Mouse (Mus musculus): ENCODE measurements around the gene Olfr509. TPM values are rescaled to one million over a fixed set of nuclear protein-coding genes. Genes with fewer than 3 reads are reported as not detected.
"Not testable (repeated sequence)": the region's sequence is repeated elsewhere in the genome, so short reads cannot be mapped to it uniquely, and the experiment has no call there.

The Olfr509 gene
- 0.08 TPM in 1 of 2 replicates, not detected in the other for polyA plus RNA-seq (2012; rRNA removed)

DNA sequence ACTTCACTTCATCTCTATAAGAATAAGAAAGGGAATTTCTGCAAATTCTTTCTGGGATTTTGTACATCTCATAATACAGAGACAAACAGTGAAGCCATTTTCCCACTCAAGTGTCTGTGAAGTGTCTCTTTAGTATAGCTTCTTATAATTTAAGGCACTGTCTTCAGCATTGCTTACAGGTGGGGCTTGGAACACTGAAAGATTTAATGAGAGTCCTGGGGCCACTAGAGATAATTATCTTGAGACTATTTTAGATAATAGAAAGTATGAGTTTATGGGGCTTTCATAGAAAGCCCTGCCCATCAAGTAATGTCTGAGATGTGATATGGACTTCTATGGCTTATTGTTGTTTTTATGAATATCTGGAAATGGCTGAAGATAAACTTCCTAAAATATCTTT, at the start of gene Olfr509:
Olfr509 (minus strand) TSS at position 101 of the 400 bp plus-strand sequence.
- no peak for DNase-seq (ENCODE audit: extremely low spot score in 1 of 2, low spot score in 1 of 2)

DNA sequence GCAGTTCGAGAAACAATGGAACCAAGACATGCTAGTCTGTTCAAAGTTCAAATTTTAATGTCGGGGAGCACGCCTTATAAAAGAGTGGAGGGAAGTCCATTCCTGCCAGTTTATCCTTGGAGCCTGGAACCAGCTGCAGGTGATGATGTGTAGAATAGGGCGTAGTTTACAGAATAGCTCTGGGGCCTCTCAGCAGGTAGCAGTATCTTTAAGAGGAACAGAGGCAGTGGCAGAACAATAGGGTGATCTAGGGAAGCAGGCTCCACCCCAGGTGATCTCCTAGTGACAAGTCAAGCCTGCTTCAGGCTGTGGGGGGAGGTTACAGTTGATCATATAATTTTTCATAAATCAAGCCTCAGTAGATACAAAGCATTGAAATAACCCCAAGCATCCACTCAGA, 27.2 kb upstream of the Olfr509 start:
- no peak for DNase-seq (ENCODE audit: extremely low spot score in 1 of 2, low spot score in 1 of 2)

DNA sequence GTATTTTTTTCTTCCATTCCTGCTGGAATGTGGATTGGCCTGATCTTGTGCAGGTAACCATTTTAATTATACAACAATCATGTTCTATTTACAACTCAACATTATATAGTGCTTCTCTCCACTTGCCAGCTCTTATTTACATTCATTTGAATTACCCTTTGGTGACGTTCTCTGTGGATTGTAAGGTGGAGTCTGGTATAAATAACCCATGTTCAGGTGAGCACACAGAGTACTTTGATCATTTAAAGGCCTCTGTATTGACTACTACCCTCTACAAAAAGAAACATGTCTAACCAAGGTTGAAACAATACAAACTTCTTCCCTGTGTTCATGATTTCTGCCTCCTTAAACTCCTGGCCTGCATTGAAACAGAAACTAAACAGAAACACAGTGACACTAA, 19.4 kb upstream of the Olfr509 start:
- DNase-seq (ENCODE audit: extremely low spot score in 1 of 2, low spot score in 1 of 2) = no peak

DNA sequence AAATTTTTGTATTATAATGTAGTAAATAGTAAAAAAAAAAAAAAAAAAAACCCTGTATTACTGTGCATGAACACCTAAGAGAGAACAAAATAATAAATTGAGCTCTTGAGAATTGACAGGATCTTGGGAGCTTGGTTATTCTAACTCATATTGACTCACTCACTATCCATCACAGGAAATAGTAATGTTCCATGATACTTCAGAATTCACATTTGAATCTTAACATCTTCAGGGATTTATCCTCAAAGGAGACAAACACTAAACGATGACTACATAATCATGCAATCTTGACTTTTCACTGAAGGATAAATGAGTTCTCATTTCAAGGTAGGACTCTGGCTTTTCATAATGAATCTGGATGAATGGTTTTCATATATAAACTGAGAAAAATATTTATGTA, 14.4 kb upstream of the Olfr509 start, which contains the start of gene Olfr510:
Olfr510 (plus strand) TSS at position 301 of the 400 bp plus-strand sequence.
- no peak for DNase-seq (ENCODE audit: extremely low spot score in 1 of 2, low spot score in 1 of 2)

DNA sequence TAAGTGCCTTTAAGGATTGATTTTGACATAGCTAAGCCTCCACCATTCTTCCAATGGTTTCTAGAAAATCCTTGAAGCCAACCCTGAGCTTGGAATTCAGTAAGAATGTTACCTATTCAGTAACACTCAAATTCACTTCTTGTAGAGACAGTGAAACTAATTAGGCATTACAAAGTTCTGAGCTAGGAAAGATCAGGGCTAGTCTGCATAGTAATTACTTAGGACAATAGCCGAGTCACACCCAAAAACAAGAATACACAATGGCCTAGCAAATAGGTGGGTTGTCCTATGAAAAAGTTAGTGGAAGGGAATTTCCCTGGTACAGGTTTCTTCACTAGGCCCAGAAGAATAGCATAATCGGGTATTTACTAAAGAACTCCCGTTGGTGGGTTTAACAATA, 10.7 kb upstream of the Olfr509 start:
- no peak for DNase-seq (ENCODE audit: extremely low spot score in 1 of 2, low spot score in 1 of 2)

DNA sequence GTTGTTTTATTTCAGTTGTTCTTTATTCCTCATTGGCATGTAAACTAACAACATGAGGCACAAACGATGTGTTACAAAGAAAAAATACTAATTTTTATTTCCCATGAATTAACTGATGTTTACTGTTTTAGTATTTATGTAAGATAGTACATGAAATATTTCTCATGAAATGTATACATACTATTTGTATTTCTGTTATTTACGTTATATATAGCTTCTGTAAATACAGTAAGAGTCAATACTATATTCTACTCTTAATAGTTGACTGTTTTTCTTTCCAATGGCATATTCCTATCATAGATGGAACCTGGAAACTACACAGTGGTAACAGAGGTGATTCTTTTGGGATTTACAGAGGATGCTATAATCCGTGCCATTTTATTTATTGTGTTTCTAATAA, 22.0 kb downstream of the Olfr509 start, which contains the start of gene Olfr508:
Olfr508 (plus strand) TSS at position 301 of the 400 bp plus-strand sequence.
- DNase-seq (ENCODE audit: extremely low spot score in 1 of 2, low spot score in 1 of 2) = no peak

DNA sequence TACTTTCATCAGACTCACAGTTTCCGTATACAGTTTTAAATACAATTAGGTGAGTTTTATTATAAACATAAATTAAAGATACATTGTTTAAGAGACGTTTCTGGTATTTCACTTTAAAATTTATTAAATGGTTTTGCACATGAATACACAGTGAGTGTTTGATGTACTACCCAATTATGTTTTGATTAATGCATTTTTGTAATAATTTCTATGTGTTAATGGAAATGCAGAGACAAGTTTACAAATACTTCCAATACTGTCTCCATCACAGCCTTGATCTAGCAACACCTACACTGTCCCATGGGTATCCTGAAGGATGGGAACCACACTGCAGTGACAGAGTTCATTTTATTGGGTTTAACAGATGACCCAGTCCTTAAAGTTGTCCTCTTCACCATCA, 30.2 kb downstream of the Olfr509 start, which contains the start of gene Olfr507:
Olfr507 (plus strand) TSS at position 301 of the 400 bp plus-strand sequence.
- DNase-seq (ENCODE audit: extremely low spot score in 1 of 2, low spot score in 1 of 2) = no peak

DNA sequence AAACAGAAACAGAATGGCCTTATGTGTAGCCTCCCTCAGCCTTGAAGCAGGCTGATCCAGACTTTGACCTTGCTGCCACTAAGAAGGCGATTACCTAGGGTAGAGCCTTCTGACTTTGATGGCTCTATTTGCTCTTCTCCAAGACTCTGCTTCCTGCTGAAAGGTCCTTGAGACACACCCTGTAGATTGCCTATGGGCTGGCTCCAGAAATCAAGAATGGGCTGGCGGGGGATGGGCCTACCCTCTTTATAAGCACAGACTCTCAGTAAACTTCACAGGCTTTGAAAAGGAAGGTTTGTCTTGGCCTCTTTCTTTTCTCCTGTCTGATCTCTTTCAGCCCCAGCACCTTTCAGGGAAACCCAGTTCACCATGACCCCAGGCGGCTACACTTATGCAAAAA, 34.9 kb downstream of the Olfr509 start:
- DNase-seq (ENCODE audit: extremely low spot score in 1 of 2, low spot score in 1 of 2) = not testable (repeated sequence)

DNA sequence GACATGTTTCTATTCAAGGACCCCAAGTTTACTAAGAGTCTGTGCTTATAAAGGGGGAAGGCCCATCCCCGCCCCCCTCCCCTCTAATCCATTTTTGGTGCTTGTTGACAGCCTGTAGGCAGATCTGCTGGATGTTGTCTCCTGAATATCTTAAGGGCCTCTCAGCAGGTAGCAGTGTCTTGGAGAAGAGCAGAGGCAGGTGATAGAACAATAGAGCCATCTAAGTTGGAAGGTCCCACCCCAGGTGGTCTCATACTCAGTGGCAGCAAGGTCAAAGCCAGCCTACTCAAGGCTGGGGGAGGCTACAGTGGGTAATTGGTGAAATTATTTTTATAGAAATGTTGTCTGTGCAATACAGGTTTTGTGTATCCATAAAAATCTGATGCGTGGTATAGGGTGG, 37.6 kb downstream of the Olfr509 start:
- DNase-seq (ENCODE audit: extremely low spot score in 1 of 2, low spot score in 1 of 2) = no peak

DNA sequence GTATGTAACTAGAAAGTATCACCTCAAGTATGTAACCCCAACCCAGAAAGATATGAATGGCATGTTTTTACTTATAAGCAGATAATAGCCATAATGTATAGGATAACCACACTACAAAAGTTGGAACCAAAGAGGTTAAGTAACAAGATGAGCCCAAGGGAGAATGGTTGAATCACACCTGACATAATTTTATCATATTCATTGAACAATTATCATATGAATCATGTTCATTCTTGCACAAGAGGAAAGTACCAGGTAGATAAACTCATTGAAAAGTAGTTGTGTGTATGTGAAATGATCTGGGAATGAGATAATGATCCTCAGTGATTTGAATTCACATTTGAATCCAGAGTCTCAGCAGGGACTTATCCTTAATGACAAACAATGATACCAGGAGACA, 41.2 kb downstream of the Olfr509 start, which contains the start of gene Olfr506:
Olfr506 (plus strand) TSS at position 301 of the 400 bp plus-strand sequence.
- DNase-seq (ENCODE audit: extremely low spot score in 1 of 2, low spot score in 1 of 2) = no peak

DNA sequence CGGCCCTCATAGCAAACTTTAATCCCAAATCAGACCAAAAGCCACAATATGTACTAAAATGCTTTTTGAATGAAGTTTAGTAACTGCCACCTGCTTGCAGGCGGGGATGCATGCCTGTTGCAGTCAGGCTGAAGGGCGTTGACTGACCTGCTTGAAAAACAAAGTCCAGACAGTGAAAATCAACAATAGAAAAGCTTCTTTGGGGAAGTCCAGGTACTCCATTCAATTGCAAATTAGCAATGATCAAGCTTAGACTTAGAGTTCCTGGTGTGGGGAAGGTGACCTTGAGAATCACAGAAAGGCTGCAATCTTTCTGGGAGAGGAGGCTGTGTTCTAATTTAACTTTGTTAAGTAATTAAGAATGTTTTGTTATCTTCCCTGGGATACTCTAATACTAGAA, 49.8 kb downstream of the Olfr509 start:
- not testable (repeated sequence) for DNase-seq (ENCODE audit: extremely low spot score in 1 of 2, low spot score in 1 of 2)

Other genes starting within 250 kb of the Olfr509 start
- not detected in 2 replicates for gene Olfr497, start 231.5 kb downstream of the Olfr509 start, polyA plus RNA-seq (2012; rRNA removed)
- gene Olfr498, start 186.6 kb downstream of the Olfr509 start, polyA plus RNA-seq (2012; rRNA removed) = not detected in 2 replicates
- gene Olfr502, start 126.8 kb downstream of the Olfr509 start, polyA plus RNA-seq (2012; rRNA removed) = 0.13 TPM in 1 of 2 replicates, not detected in the other
- not detected in 2 replicates for gene Olfr503, start 107.4 kb downstream of the Olfr509 start, polyA plus RNA-seq (2012; rRNA removed)
- not detected in 2 replicates for gene Olfr504, start 86.1 kb downstream of the Olfr509 start, polyA plus RNA-seq (2012; rRNA removed)
- gene Olfr506, start 41.1 kb downstream of the Olfr509 start, polyA plus RNA-seq (2012; rRNA removed) = not detected in 2 replicates
- gene Olfr507, start 30.1 kb downstream of the Olfr509 start, polyA plus RNA-seq (2012; rRNA removed) = not detected in 2 replicates
- gene Olfr508, start 21.9 kb downstream of the Olfr509 start, polyA plus RNA-seq (2012; rRNA removed) = not detected in 2 replicates
- gene Olfr510, start 14.5 kb upstream of the Olfr509 start, polyA plus RNA-seq (2012; rRNA removed) = 0.10 TPM in 1 of 2 replicates, not detected in the other
- not detected in 2 replicates for gene Olfr512, start 61.4 kb upstream of the Olfr509 start, polyA plus RNA-seq (2012; rRNA removed)
- gene Olfr513, start 99.1 kb upstream of the Olfr509 start, polyA plus RNA-seq (2012; rRNA removed) = not detected in 2 replicates
- not detected in 2 replicates for gene Olfr514, start 174.1 kb upstream of the Olfr509 start, polyA plus RNA-seq (2012; rRNA removed)
- not detected in 2 replicates for gene Olfr516, start 198.6 kb upstream of the Olfr509 start, polyA plus RNA-seq (2012; rRNA removed)
- not detected in 2 replicates for gene Olfr517, start 220.5 kb upstream of the Olfr509 start, polyA plus RNA-seq (2012; rRNA removed)
- not detected in 2 replicates for gene Olfr518, start 233.1 kb upstream of the Olfr509 start, polyA plus RNA-seq (2012; rRNA removed)
- gene Olfr519, start 242.5 kb upstream of the Olfr509 start, polyA plus RNA-seq (2012; rRNA removed) = not detected in 2 replicates